Mouse (Mus musculus) left cerebral cortex, postnatal 4 days (tissue): ENCODE measurements around the gene Rnf227. TPM values are rescaled to one million over a fixed set of nuclear protein-coding genes. Genes with fewer than 3 reads are reported as not detected.
"Not testable (repeated sequence)": the region's sequence is repeated elsewhere in the genome, so short reads cannot be mapped to it uniquely, and the experiment has no call there.

ENCODE experiments used
- DNase-seq: peaks from one replicate; pipeline ENCODE4 v3.0.0-alpha.2; 2022
- intact Hi-C: fragments of 180-260 bp; cut with DNase I; formaldehyde crosslinking; loops from one replicate; pipeline ENCODE4 v1.15.1; 2025
- total RNA-seq, 2 experiments: library from RNA; stranded (reverse); gene quantifications; 2 replicates each; pipeline ENCODE4 v1.2.3; 2021

The Rnf227 gene
- 10 to 100 TPM; 77.3 to 89.1 TPM for total RNA-seq

DNA sequence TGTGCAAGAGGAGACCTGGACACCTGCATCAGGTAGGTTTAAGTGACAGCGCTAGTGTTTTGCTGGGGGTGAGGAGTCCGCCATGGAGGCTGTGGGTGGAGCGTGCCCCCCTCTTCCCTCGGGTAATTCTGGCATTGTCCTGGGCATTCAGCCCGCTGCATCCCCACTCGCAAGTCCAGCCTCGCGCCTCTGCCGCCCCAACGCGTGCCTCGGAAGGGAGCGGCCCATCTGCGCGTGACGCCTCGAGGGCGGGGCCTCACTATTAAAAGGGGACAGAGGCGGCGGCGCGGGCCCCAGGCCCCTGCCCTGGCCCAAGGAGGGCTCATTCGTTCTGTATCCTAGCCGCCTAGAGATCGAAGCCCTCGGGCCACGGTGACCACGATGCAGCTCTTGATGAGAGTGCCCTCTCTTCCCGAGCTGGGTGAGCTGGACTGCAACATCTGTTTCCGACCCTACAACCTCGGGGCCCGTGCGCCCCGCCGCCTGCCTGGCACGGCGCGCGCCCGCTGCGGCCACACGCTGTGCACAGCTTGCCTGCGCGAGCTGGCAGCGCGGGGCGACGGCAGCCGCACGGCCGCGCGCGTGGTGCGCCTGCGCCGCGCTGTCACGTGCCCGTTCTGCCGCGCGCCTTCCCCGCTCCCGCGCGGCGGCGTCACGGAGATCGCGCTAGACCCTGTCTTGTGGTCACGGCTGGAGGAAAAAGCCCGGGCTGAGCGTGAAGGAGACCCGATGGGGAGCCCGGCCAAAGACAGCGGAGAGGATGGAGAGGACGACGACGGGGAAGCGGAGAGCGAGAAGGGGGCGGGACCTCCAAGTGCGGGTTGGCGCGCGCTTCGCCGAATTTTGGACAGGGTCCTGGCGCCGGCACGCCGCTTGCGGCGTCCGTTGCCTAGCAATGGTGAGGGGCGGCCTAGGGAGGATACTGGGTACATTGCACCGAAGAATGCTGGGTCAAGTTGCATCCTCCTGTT is at the start of gene Rnf227:
Gene Rnf227, plus strand, starts transcription at position 301 of the 971 bp plus-strand sequence.
- intact Hi-C loops = no loop called here
- DNase-seq = peak; percentile 82

DNA sequence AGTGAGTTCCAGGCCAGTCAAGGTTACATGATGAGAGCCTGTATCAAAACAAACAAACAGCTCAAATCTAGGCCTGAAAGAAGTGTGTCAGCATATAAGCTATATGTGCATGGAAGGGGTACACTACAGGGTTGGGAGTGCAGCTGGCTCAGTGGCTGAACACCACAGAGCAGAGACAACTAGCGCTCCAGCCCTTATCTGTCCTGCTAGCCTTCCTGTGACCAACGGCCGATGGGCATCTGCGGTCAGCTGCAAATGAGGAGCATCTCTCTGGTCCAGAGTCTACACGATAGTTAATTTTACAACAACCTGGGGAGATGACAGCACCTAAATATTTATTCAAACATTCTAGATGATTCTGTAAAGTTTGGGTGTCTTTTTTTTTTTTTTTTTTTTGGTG is 49.1 kb upstream of the Rnf227 start:
- intact Hi-C loops = no loop called here

DNA sequence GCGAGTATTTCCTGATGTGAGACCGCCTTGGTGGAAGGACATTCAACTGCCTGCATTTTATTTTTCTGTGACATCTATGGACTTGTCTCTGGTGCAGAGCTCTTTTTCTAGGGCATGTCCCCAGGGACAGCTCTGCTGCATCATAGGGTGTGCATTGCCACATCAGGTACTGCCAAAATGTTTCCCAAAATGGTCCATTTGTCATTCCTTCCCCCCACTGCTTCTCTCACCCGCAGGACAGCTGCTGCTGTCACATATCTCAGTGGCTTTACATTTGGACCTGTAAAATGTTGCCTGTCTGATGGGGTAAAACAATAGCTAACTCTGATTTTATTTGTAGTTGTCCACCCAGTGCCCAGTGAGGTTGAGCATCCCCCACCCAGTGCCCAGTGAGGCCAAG is 45.0 kb upstream of the Rnf227 start:
- DNase-seq = no peak
- intact Hi-C loops = no loop called here

More for the DNA sequence above, 49.1 kb upstream of the Rnf227 start:
- no peak for DNase-seq

DNA sequence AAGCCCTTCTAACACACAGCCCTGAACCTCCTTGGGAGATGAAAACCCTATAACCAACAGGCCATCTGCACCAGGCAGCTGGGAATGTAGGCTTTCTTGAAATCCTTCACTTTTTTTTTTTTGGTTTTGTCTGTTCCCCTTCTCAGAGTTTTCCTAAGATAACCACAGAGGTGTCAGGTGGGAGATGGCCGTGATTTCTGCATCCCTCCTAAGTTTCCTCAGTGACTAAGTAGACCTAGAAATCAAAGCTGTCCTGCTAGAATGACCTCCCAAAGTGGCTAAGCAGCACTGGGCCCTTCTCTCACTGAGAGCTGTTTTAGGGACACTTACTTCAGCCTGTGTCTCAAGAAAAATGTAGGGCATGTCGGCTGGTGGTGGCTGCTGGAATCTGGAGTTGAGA is 42.5 kb upstream of the Rnf227 start:
- intact Hi-C loops = no loop called here
- no peak for DNase-seq

DNA sequence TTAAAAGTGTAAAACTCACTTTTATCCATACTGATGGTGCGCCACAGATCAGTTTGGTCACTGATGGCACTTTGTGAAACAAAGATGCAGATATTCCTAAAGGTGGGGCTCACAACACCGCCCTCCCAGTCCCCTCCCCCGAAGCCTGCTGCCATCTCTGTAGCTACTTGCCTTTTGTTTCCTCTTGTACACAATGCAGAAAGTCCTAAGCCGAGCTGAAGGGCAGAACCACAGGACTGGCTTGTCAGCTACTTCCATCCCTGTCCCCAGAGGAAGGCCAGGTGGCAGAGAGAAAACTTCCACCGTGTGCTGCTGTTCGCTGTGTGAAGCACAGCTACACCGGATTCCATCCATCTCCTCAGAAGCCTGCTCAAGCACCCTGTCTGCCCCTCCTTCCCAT is 42.0 kb upstream of the Rnf227 start:
- intact Hi-C loops = no loop called here
- DNase-seq = no peak

DNA sequence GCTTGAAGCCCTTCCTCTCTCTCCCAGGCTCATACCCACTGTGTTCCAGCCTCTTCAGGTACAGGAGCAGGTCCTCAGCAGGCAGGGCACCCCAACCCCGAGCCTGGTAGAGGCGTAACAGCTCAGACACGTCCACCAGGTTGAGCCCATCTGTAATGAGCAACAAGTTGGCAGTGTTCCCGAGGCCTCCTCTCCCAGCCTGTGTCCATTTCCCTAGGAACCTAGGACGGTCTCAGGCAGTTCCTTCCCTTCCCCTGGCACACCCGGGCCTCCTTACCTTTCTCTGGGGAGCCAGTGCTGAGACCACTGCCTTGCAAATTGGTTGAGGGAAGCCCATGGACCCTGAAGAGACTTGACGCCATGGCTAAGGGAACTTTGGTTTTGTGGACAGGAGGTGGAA is 37.4 kb upstream of the Rnf227 start:
- intact Hi-C loops = no loop called here
- no peak for DNase-seq

DNA sequence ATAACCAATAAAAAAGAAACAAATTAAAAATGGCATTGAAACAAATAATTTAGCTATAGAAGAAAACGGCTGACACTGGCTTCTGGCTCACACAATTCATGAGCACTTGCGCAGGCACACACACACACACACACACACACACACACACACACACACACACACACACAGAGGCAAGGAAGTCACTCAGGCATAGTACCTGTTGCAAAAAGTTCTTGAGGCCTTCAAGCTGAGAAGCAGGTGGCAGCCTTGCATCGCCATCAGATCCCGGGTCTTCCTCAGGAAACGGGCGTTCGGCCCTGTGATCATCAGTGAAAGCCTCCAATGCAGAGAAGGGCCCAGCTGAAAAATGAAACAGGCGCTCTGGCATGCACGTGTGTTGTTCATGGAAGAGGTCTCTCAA is 35.0 kb upstream of the Rnf227 start:
- intact Hi-C loops = no loop called here
- DNase-seq = no peak

DNA sequence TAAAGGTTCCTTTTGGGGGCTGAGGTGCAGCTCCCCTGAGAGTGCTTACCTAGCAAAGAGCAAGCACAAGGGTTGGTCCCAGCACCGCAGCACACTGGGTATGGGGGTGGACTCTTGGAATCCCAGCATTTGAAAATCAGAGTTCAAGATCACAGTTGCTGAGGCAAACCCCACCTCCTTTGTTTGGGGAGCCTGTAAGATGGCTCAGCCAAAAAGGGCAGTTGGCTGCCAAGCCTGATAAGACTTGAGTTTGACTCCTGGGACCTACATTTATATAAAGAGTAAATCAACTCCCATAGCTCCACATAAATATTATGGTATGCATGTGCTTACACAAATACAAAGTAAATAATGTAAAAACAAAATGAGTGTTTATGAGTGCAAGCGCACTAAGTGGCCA is 34.2 kb upstream of the Rnf227 start:
- DNase-seq = no peak
- intact Hi-C loops = no loop called here

DNA sequence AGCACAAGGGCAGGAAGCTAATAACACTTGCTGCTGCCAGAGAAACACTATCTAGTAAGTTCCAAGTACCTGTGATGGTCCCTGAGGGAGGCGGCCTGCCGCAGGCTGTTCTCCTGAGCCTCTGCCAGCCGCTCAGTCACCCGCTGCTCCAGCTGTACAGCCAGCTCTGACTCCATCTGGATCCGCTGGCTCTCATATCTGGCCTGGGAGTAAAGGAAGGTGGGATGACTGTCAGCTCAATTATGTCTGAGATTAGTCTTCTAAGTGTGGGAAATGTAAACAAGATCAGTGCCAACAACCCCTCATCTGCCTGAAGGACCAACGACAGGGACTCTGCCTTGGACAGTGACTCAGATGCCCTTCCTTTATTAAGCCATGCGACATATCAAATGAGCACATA is 29.0 kb upstream of the Rnf227 start:
- intact Hi-C loops = no loop called here
- peak; percentile 75 for DNase-seq

DNA sequence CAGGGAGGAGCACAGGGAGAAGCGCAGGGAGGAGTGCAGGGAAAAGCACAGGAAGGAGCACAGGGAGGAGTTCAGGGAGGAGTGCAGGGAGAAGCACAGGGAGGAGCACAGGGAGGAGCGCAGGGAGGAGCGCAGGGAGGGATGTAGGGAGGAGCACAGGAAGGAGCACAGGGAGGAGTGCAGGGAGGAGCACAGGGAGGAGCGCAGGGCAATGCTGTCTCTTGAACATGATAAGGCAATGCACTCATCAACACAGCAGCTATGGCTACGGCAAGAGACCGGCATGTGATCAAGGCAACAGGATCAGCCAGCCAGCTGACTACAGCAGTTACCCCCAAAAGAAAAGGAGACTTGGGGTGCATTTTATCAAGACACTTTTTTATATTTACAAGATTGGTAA is 23.9 kb upstream of the Rnf227 start:
- DNase-seq = no peak
- intact Hi-C loops = no loop called here

DNA sequence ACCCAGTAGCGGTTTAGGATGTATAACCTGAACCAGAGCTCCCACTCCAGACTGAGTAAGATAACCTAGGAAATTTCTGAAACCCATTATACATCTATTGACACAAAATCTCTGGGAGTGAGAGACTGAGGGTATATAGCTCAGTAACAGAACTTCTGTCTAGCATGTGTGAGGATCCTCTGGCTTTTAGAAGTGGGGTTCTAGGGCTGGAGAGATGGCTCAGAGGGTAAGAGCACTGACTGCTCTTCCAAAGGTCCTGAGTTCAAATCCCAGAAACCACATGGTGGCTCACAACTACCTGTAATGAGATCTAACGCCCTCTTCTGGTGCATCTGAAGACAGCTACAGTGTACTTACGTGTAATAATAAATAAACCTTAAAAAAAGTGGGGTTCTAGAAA is 22.3 kb upstream of the Rnf227 start:
- intact Hi-C loops, DNase-seq: not testable (repeated sequence)

DNA sequence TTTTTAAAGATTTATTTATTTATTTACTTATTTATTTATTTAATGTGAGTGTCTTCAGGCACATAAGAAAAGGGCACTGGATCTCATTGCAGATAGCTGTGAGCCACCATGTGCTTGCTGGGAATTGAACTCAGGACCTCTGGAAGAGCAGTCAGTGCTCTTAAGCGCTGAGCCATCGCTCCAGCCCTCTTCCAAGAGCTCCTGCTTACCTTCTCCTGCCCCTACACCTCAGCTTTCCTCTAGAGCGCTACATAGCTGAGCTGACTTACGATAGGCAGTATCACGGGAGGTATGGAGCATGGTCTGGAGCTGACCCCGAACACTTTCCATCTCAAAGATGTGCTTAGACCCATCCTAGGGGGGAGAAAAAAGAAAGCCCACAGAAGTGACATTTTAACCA is 18.7 kb upstream of the Rnf227 start:
- DNase-seq = no peak
- intact Hi-C loops = no loop called here

DNA sequence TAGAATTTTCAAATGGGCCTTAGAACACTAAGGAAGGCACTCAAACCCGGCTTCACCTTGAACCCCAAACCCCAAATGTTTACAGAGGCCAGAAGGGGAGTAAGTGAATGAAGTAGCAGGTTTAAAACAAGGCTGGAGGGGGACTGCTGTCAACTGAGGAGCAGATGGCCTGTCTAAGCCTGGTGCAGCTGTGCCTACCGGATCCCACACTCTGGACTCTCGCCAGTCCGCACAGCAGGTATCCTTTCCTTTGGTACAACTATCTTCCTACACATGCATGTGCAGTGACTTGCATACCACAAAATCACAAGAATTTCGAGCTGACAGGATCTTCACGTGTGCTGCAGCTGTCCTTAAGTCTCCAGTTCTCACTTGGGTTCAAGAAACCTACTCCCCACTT is 18.3 kb upstream of the Rnf227 start:
- intact Hi-C loops = no loop called here

DNA sequence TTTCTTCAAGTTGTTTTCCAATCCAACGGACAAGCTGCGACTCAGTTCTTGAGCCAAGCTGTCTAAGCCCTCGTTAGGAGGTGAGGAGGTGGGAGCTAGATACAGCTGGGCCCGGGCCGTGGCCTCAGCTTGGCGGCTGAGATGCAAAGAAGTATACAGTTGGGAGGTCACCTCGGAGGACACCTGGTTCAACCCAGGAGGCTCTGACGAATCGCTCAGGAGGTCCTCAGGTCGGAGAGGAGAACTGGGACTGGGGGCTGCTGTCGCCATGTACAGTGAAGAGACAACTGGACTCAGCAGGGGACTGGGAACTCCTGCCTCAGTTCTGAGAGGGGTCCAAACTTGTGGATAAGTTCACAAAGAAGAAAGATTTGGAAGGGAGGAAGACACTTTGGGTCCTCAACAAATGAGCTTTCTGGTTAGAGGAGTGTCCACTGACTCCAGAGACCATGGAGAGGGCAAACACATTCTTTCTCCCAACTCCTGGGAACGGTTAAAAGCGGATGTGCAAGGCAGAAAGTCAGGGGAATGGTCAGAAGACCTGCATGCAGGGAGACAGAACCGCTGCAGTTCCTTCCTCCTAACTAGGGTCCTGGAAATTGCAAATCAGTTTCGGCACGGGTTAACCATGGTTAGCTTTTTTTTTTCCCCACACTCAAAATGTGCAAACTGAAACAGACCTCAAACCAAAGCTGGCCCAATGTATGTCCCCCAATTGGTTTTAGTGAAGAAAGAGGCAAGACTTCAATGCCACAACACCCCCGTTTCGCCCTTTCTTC is 17.4 kb upstream of the Rnf227 start:
- intact Hi-C loops = no loop called here
- no peak for DNase-seq

More for the DNA sequence above, 18.3 kb upstream of the Rnf227 start:
- peak; percentile 88 for DNase-seq

DNA sequence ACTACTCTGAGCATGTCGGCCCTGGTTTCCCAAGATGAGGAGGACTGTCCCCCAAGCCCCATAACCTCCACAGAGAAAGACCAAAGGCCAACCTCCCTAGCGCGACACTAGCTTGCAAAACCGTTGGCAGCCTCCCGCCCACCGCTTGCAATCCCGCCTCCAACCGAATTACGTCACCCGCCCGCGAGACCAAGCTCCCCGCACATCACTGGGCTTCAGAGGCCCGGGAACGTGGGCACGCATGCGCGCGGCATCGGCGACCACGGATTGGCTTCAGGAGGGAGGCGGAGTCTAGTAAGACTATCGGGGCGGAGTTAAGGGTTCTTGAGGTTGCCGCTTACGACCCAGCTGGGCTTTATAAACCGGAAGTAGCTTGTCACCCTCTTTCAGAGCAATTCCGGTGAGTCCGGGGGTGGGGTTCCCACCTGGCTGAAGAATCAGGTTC is 16.6 kb upstream of the Rnf227 start, which contains the start of the genes Cntrob and Trappc1:
Gene Cntrob, minus strand, starts transcription at position 109 of the 445 bp plus-strand sequence.
Gene Trappc1, plus strand, starts transcription at position 314 of the 445 bp plus-strand sequence.
- intact Hi-C loops = no loop called here
- peak; percentile 99 for DNase-seq

DNA sequence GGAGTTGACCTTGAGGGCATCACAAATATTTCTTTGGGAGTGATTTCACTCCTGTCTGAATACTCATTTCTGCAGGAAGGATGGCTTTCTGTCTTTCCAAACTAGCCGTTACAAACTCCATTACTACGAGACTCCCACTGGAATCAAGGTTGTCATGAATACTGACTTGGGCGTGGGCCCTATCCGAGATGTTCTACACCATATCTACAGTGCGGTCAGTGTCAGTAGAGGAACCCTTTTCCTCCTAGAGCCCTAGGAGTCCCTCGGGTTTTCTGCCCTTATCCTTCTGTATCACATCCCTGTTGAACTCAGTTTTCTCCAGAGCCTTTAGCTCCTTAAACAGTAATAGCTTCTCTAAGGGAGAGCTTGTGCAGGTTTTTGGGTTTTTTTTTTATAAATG is 15.5 kb upstream of the Rnf227 start:
- intact Hi-C loops = no loop called here
- no peak for DNase-seq

DNA sequence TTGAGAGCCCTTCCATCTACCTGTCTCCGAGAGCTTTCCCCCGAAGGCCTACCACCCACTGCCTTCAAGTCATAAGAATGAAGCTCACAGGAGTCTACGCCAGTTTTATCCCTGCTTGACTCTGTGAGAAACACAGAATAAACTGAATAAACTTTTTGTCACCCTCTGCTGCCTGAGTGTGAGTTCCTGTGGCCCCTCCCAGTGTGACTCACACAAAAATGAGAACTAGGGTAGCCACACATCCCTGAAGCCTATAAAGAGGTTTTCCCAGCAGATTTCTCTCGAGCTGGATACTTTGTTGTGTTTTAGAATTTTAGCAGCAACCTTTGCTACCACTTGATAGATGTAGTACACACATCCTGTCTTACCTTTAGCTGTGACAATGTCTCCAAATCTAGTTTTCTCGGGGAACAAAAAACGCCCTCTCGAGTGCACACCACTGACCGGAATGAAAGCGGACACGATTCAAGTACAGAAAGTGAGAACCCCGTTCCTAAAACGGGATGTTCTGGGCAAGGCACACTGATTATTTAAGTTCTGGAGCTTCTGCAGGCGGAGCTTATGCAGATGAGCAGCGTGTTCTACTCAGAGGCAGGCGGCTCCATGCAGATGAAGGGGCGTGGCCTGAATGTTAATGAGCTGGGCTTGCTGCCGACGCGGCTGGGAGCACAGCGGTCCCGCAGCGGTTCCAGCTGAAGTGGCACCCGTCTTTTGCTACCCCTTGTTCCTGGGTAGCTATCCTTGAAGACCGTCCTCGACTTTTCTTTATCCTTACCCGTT is 14.4 kb upstream of the Rnf227 start, which contains the start of gene Kcnab3:
Gene Kcnab3, plus strand, starts transcription at position 631 of the 780 bp plus-strand sequence.
- intact Hi-C loops = no loop called here
- peak; percentile 79 for DNase-seq

DNA sequence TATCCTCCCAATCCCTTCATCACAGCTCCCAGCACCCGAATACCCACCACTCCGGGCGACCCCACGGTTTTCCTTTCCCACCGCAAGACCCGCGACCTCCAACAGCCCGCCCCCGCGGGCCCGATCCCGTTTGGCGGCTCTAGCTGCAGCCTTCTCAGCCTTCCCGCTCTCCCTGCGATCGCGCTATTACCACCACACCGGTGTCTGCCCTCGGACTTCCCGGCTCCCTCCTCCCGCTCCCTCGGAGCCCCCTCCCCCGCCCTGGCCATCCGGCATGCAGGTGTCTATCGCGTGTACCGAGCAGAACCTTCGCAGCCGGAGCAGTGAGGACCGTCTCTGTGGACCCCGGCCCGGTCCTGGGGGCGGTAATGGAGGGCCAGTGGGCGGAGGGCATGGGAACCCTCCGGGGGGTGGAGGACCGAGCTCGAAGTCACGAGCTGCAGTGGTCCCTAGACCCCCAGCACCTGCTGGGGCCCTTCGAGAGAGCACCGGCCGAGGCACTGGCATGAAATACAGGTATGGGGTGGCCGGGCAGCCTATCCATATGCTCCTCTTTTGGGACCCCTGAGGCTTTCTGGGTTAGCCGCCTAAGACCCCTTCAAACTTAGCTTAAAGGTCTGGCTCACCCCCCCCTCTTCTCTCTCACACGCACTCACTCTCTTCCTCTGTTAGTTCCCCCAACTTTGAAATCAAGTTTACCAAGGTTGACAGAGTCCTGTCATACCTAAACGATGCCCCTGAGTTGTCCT is 13.7 kb upstream of the Rnf227 start:
- intact Hi-C loops = no loop called here
- DNase-seq = peak; percentile 36

DNA sequence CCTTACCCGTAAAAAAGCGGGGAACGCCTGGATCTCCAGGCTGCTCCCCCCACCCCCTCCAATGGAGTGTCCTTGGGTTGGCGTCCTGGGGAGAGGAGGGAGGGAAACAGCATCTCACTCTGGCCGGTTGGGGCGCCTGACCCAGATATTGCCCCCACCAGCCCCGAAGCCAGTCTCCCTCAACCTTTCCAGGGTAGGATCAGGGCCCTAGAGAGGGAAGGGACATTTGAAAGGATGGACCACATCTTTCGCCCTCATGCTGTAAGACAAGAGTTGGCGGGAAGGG is 13.2 kb upstream of the Rnf227 start:
- intact Hi-C loops = no loop called here
- DNase-seq = no peak

DNA sequence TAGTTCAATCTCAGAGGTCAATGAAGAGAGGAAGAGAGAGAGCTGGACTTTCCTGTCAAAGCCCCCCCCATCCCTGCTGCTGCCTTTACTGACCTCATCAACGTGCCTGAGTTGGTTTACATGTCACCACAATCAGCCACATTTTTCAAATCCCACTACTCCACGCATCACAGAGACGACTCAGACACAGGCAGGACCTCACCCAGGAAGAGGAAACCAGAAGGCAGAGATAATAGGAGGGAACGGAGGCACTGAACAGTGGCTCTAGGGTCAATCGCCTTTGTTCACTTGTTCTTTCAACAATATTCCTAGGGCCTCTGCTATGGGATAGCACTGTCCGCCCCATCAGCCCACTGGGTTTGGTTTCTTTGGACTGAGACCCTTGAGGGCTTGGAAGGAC is 12.6 kb upstream of the Rnf227 start:
- intact Hi-C loops = no loop called here
- no peak for DNase-seq
